In the genomic region with DNA sequence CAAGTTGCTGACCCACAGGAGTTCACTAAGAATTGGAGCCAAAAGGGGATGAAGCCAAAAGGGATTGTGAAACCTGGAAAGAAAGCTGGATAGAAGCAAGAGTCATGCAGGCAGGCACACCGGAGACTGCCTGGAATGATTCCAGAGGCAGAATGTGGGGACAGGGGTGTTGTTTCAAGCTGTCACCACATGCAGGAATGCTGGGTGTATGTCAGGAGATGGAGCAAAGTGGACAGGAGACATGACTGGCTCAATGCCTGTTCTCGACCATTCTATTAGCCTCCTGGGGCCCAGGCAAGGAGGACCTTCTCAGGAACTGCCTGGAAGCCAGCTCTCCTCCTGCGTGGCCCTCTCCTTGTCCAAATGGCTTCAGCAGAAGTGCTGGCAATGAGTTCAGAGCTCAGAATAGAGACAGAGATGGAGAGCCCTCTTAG, we compare ENCODE assay signal across 10 mouse cellular contexts. TPM values are rescaled to one million over a fixed set of nuclear protein-coding genes. Genes with fewer than 3 reads are reported as not detected.
A peak's percentile ranks its signal among the peaks of the same experiment; 100 is the strongest.
DNase-seq lines count a peak whose midpoint lies in the region; ATAC-seq and TF ChIP-seq lines count a peak whose summit lies in the region.
"Had no signal": no experiment of that assay in that cellular context is flagged by ENCODE, and none has a peak within 500 bp of the region (broad histone marks: within the 10 kb centered on the region; RNA-seq: fewer than 3 reads in every experiment).

No protein-coding gene starts in this region.

- no peak for TF ChIP-seq POLR2A in cerebellum, adult 2 months (IDR thresholded peaks at IDR 0.05; ENCODE audit: borderline replicate concordance, insufficient read depth, low read length)

- H3K4me3 ChIP-seq in hindbrain, embryonic 16.5 days (ENCODE audit: low read length), result no peak overlapping the region
- no peak overlapping the region for H3K4me3 ChIP-seq in hindbrain, embryonic 10.5 days
- H3K4me3 ChIP-seq in cerebellum, adult 2 months (replicated peaks; ENCODE audit: insufficient read depth, low read depth, low read length), result no peak overlapping the region
- no peak overlapping the region for H3K4me3 ChIP-seq in heart, embryonic 12.5 days
- no peak overlapping the region for H3K4me3 ChIP-seq in lung, embryonic 16.5 days (ENCODE audit: low read length)
- H3K4me3 ChIP-seq in midbrain, embryonic 14.5 days (replicated peaks; ENCODE audit: low read depth, low read length), result no peak overlapping the region

- no peaks in the 10 kb centered on the region; the same call in 1 of the 2 replicates for H3K4me1 ChIP-seq in hindbrain, embryonic 16.5 days (ENCODE audit: control insufficient read depth, insufficient read depth, low read depth, low read length)
- peaks cover 10% of the 10 kb centered on the region for H3K4me1 ChIP-seq in hindbrain, embryonic 10.5 days (replicated peaks)
- peaks cover 11% of the 10 kb centered on the region; the same call in 1 of the 2 replicates for H3K4me1 ChIP-seq in cerebellum, adult 2 months (ENCODE audit: control insufficient read depth, insufficient read depth, low read length)
- H3K4me1 ChIP-seq in heart, embryonic 12.5 days (replicated peaks), result peaks cover 14% of the 10 kb centered on the region
- H3K4me1 ChIP-seq in lung, embryonic 16.5 days (replicated peaks; ENCODE audit: control insufficient read depth, insufficient read depth, low read length), result peaks cover 12% of the 10 kb centered on the region
- 0 out of 2 replicates have a peak, but pooled peaks cover 10% of the 10 kb centered on the region for H3K4me1 ChIP-seq in midbrain, embryonic 14.5 days (ENCODE audit: control insufficient read depth, insufficient read depth, low read length)

- no peak for DNase-seq in hindbrain, embryonic 10.5 days (ENCODE audit: low spot score)
- DNase-seq in cerebellum, adult 2 months, result peak; percentile 79 to 90
- no peak for DNase-seq in right cerebral cortex, postnatal 14 days
- no peak for DNase-seq in embryo, embryonic 11 days
- no peak for DNase-seq in midbrain, embryonic 14.5 days

- WGBS in hindbrain, embryonic 16.5 days, result 58% methylated on average over 3 of the region's 3 CpGs
- WGBS in hindbrain, embryonic 10.5 days, result 78% methylated on average over 3 of the region's 3 CpGs
- 5% methylated on average over 3 of the region's 3 CpGs for WGBS in cerebellum, adult 2 months
- WGBS in heart, embryonic 12.5 days, result 26% methylated on average over 3 of the region's 3 CpGs
- whole genome bisulfite sequencing in lung, embryonic 16.5 days, result 32% methylated on average over 3 of the region's 3 CpGs
- WGBS in midbrain, embryonic 14.5 days, result 86% methylated on average over 3 of the region's 3 CpGs

- no peak overlapping the region for H3K4me2 ChIP-seq in hindbrain, embryonic 16.5 days (ENCODE audit: low read length)
- peak overlapping the region; percentile 25 for H3K4me2 ChIP-seq in heart, embryonic 12.5 days
- no peak overlapping the region for H3K4me2 ChIP-seq in lung, embryonic 16.5 days (ENCODE audit: low read depth, low read length)
- no peak overlapping the region for H3K4me2 ChIP-seq in midbrain, embryonic 14.5 days (ENCODE audit: low read length)

- no peaks in the 10 kb centered on the region for H3K36me3 ChIP-seq in hindbrain, embryonic 16.5 days (ENCODE audit: control insufficient read depth, insufficient read depth, low read length)
- H3K36me3 ChIP-seq in hindbrain, embryonic 10.5 days, result no peaks in the 10 kb centered on the region
- H3K36me3 ChIP-seq in heart, embryonic 12.5 days, result no peaks in the 10 kb centered on the region
- H3K36me3 ChIP-seq in lung, embryonic 16.5 days (ENCODE audit: control insufficient read depth, insufficient read depth, low read length), result no peaks in the 10 kb centered on the region
- H3K36me3 ChIP-seq in midbrain, embryonic 14.5 days (ENCODE audit: control insufficient read depth, insufficient read depth, low read length), result no peaks in the 10 kb centered on the region

- no peak overlapping the region for H3K9ac ChIP-seq in hindbrain, embryonic 16.5 days (ENCODE audit: low read depth, low read length)
- H3K9ac ChIP-seq in heart, embryonic 12.5 days, result no peak overlapping the region
- H3K9ac ChIP-seq in lung, embryonic 16.5 days (ENCODE audit: low read length), result no peak overlapping the region
- no peak overlapping the region for H3K9ac ChIP-seq in midbrain, embryonic 14.5 days (replicated peaks; ENCODE audit: low read length)

- H3K27me3 ChIP-seq in hindbrain, embryonic 16.5 days (replicated peaks; ENCODE audit: control insufficient read depth, insufficient read depth, low read length), result no peaks in the 10 kb centered on the region
- H3K27me3 ChIP-seq in hindbrain, embryonic 10.5 days (ENCODE audit: insufficient read depth, poor library complexity, severe bottlenecking), result no peaks in the 10 kb centered on the region
- H3K27me3 ChIP-seq in cerebellum, adult 2 months (ENCODE audit: control insufficient read depth, insufficient read depth, low read length), result peaks cover 1% of the 10 kb centered on the region; the same call in 1 of the 2 replicates
- H3K27me3 ChIP-seq in heart, embryonic 12.5 days (replicated peaks), result no peaks in the 10 kb centered on the region
- H3K27me3 ChIP-seq in lung, embryonic 16.5 days (ENCODE audit: control insufficient read depth, insufficient read depth, low read depth, low read length), result no peaks in the 10 kb centered on the region
- no peaks in the 10 kb centered on the region for H3K27me3 ChIP-seq in midbrain, embryonic 14.5 days (ENCODE audit: control insufficient read depth, insufficient read depth, low read length)
- H3K27me3 ChIP-seq: CH12.LX had no signal

- no peaks in the 10 kb centered on the region for H3K9me3 ChIP-seq in hindbrain, embryonic 16.5 days (ENCODE audit: control insufficient read depth, low read length)
- H3K9me3 ChIP-seq in hindbrain, embryonic 10.5 days, result no peaks in the 10 kb centered on the region
- no peaks in the 10 kb centered on the region for H3K9me3 ChIP-seq in heart, embryonic 12.5 days (replicated peaks)
- no peaks in the 10 kb centered on the region for H3K9me3 ChIP-seq in lung, embryonic 16.5 days (ENCODE audit: control insufficient read depth, low read length)
- H3K9me3 ChIP-seq in midbrain, embryonic 14.5 days (ENCODE audit: control insufficient read depth, low read length), result no peaks in the 10 kb centered on the region

- no peak overlapping the region for H3K27ac ChIP-seq in hindbrain, embryonic 16.5 days (ENCODE audit: low read depth, low read length)
- H3K27ac ChIP-seq in hindbrain, embryonic 10.5 days, result no peak overlapping the region
- H3K27ac ChIP-seq in cerebellum, adult 2 months (ENCODE audit: insufficient read depth, low read length), result no peak overlapping the region
- peak overlapping the region; percentile 76 for H3K27ac ChIP-seq in heart, embryonic 12.5 days (ENCODE audit: poor library complexity, severe bottlenecking)
- peak overlapping the region; percentile 21; the same call in 1 of the 2 replicates for H3K27ac ChIP-seq in lung, embryonic 16.5 days (ENCODE audit: low read length)
- no peak overlapping the region for H3K27ac ChIP-seq in midbrain, embryonic 14.5 days (replicated peaks; ENCODE audit: low read depth, low read length)
- H3K27ac ChIP-seq: macrophage had no signal

- ATAC-seq in hindbrain, embryonic 16.5 days, result peak; percentile 45; the same call in 1 of the 2 replicates
- peak; percentile 55; the same call in 1 of the 2 replicates for ATAC-seq in heart, embryonic 12.5 days (ENCODE audit: insufficient number of reproducible peaks, low FRiP score)
- peak; percentile 48 for ATAC-seq in lung, embryonic 16.5 days (ENCODE audit: low read depth)
- no peak for ATAC-seq in midbrain, embryonic 14.5 days (ENCODE audit: low FRiP score, low TSS enrichment)

- no peak for TF ChIP-seq CTCF in cerebellum, adult 2 months (IDR thresholded peaks at IDR 0.05; ENCODE audit: borderline replicate concordance, insufficient read depth, low read depth, low read length)

RNA-seq across cellular contexts. Expression of a gene that starts 33.2 kb away (rescaled TPM):
- polyA plus RNA-seq in hindbrain, embryonic 16.5 days (2015; fragmentation: Nextera tagmentation; extraction: Ambion mirVana), result 124 and 142 TPM in 2 replicates
- polyA plus RNA-seq in hindbrain, embryonic 10.5 days (2016; fragmentation: Nextera tagmentation; extraction: Ambion mirVana), result 41.6 and 56.9 TPM in 2 replicates
- 25.9 and 29.1 TPM in 2 replicates for polyA plus RNA-seq in cerebellum, adult 2 months (2012; rRNA removed)
- polyA plus RNA-seq in heart, embryonic 12.5 days (2016; fragmentation: Nextera tagmentation; extraction: Ambion mirVana), result 66.6 and 67.4 TPM in 2 replicates
- 25.1 TPM in 2 replicates for polyA plus RNA-seq in lung, embryonic 16.5 days (2015; fragmentation: Nextera tagmentation; extraction: Ambion mirVana)
- 130 and 167 TPM in 2 replicates for polyA plus RNA-seq in midbrain, embryonic 14.5 days (2014; fragmentation: Nextera tagmentation; extraction: Ambion mirVana)

Comparison
In these comparisons a context has a peak if more than half of its experiments do, and no peak if none do; other contexts are left out.
1. H3K27ac ChIP-seq: peak in heart, embryonic 12.5 days (single experiment) and lung, embryonic 16.5 days (single experiment); none in hindbrain, embryonic 16.5 days (single experiment), hindbrain, embryonic 10.5 days (single experiment), cerebellum, adult 2 months (single experiment) and midbrain, embryonic 14.5 days (single experiment).
2. DNase-seq: peak in cerebellum, adult 2 months (2 of 2); none in hindbrain, embryonic 10.5 days (single experiment), right cerebral cortex, postnatal 14 days (single experiment), embryo, embryonic 11 days (single experiment) and midbrain, embryonic 14.5 days (single experiment).